Mouse (Mus musculus): ENCODE results near the gene Insl6. TPM values are rescaled to one million over a fixed set of nuclear protein-coding genes. Genes with fewer than 3 reads are reported as not detected.

Gene Insl6
- 5.8 and 7.8 TPM in 2 replicates for polyA plus RNA-seq (2014; fragmentation: Nextera tagmentation; extraction: Ambion mirVana)

DNA sequence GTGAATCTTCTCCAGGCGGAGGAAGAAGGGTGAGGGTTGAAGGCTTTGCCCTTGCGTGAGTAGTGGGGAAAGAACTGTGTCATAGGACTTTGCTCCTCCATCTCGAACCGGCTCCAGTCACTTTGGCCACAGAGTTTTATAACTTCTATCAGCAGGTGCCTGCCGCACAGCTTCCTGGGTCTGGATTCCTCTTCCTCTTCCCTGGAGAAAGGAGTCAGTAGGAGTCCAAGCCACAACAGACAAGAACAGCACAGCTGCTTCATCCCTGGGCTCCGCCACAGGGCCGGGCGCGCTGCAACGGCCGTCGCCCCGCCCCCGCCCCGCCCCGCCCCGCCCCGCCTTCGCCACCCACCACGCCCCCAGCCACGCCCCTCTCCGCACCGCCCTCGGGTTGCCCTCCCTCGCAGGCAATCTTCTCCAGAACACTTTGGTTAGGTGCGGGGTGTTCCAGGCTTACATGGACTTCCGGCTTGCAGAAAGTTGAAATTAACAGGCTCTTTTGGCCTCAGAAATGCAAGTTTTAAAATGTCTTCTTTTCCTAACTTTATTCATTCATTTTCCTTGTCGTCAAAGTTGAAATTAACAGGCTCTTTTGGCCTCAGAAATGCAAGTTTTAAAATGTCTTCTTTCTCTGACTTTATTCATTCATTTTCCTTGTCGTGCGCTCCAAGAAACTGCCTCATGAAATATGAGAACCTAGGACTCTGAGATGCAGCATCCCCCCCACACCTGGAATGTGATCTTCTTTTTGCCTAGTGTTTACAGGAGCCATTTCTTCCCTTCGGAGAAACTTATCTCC lies at the start of gene Insl6:
Insl6 (minus strand) TSS at position 304 of the 799 bp plus-strand sequence.
- 3% methylated on average over 25 of the region's 31 CpGs for WGBS
- ATAC-seq (ENCODE audit: low read depth) (peak; percentile 97), DNase-seq (ENCODE audit: low spot score) (peak; percentile 80)
- Histone ChIP-seq H3K9me3 (ENCODE audit: control insufficient read depth, low read length) (no peaks in the 10 kb centered on the region), H3K27me3 (replicated peaks; ENCODE audit: control insufficient read depth, insufficient read depth, low read length) (no peaks in the 10 kb centered on the region), H3K4me2 (ENCODE audit: low read depth, low read length) (peak within 1 kb of the TSS; percentile 68), H3K4me3 (ENCODE audit: low read depth, low read length) (peak within 1 kb of the TSS; percentile 41), H3K9ac (ENCODE audit: low read depth, low read length) (peak within 1 kb of the TSS; percentile 61), H3K4me1 (ENCODE audit: control insufficient read depth, insufficient read depth, low read length) (no peaks in the 10 kb centered on the region; the same call in 1 of the 2 replicates), H3K27ac (replicated peaks; ENCODE audit: low read depth, low read length) (no peak within 1 kb of the TSS), H3K36me3 (ENCODE audit: control insufficient read depth, insufficient read depth, low read length) (no peaks in the 10 kb centered on the region)

DNA sequence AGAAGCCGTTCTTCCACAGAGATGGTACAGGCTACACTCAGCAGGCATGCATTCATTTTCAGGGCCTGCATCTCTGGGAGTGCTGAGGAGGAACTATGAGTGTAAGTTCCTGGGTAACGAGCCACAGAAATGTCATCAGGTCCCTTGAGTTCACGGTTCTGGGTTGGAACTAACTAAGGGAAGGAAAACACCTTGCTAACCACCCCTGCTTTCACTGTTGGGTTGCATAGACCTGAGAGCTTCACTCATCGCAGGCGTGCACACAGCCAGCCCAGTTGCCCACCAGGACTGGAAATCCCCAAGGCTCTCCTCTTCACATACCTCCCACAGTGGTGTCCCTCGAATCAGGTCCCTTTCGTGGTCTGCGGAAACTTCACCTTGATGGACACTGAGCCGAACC lies 49.8 kb upstream of the Insl6 start:
- no peak overlapping the region for H3K4me2 ChIP-seq (ENCODE audit: low read depth, low read length)
- DNase-seq (ENCODE audit: low spot score), result no peak
- H3K4me1 ChIP-seq (ENCODE audit: control insufficient read depth, insufficient read depth, low read length), result 0 out of 2 replicates have a peak, but pooled peaks cover 4% of the 10 kb centered on the region
- no peak overlapping the region for H3K27ac ChIP-seq (replicated peaks; ENCODE audit: low read depth, low read length)
- no peak overlapping the region for H3K4me3 ChIP-seq (ENCODE audit: low read depth, low read length)
- no peak for ATAC-seq (ENCODE audit: low read depth)
- 86% methylated on average over 9 of the region's 9 CpGs for WGBS
- no peaks in the 10 kb centered on the region for H3K36me3 ChIP-seq (ENCODE audit: control insufficient read depth, insufficient read depth, low read length)
- no peaks in the 10 kb centered on the region for H3K9me3 ChIP-seq (ENCODE audit: control insufficient read depth, low read length)
- no peak overlapping the region for H3K9ac ChIP-seq (ENCODE audit: low read depth, low read length)
- no peaks in the 10 kb centered on the region for H3K27me3 ChIP-seq (replicated peaks; ENCODE audit: control insufficient read depth, insufficient read depth, low read length)

GRCm38 (mm10) chr19:29373438-29373837 lies 48.3 kb upstream of the Insl6 start:
- DNase-seq (ENCODE audit: low spot score), result no peak
- 44% methylated on average over 11 of the region's 11 CpGs for WGBS
- 0 out of 2 replicates have a peak overlapping the region, but pooled peaks have one; percentile 1 for H3K4me3 ChIP-seq (ENCODE audit: low read depth, low read length)

DNA sequence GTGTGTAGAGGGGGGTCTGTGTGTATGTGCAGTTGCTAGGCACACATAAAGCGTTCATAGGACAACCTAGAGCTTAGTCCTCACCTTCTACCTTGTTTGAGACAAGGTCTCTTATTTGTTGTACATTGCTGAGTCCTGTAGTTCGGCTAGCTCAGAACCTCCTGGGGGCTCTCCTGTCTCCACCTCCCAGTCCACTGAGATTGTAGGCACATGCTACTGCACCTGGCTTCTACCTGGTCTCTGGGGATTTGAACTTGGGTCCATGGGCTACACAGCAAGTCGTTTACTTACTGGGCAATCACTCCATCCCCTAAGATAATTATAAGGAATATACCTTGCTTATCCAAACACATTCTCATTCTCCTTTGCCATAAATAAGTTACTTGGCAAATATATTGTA lies 47.5 kb upstream of the Insl6 start:
- 82% methylated on average over 3 of the region's 3 CpGs for WGBS
- H3K27ac ChIP-seq (replicated peaks; ENCODE audit: low read depth, low read length), result no peak overlapping the region
- 0 out of 2 replicates have a peak, but pooled peaks cover 4% of the 10 kb centered on the region for H3K4me1 ChIP-seq (ENCODE audit: control insufficient read depth, insufficient read depth, low read length)
- no peaks in the 10 kb centered on the region for H3K27me3 ChIP-seq (replicated peaks; ENCODE audit: control insufficient read depth, insufficient read depth, low read length)
- H3K9ac ChIP-seq (ENCODE audit: low read depth, low read length), result no peak overlapping the region
- no peak overlapping the region for H3K4me2 ChIP-seq (ENCODE audit: low read depth, low read length)
- ATAC-seq (ENCODE audit: low read depth) (no peak), DNase-seq (ENCODE audit: low spot score) (no peak)
- H3K9me3 ChIP-seq (ENCODE audit: control insufficient read depth, low read length), result no peaks in the 10 kb centered on the region
- no peak overlapping the region for H3K4me3 ChIP-seq (ENCODE audit: low read depth, low read length)
- H3K36me3 ChIP-seq (ENCODE audit: control insufficient read depth, insufficient read depth, low read length), result no peaks in the 10 kb centered on the region

More at GRCm38 (mm10) chr19:29373438-29373837, 48.3 kb upstream of the Insl6 start:
- H3K36me3 ChIP-seq (ENCODE audit: control insufficient read depth, insufficient read depth, low read length), result no peaks in the 10 kb centered on the region
- H3K27ac ChIP-seq (replicated peaks; ENCODE audit: low read depth, low read length), result no peak overlapping the region
- no peak for ATAC-seq (ENCODE audit: low read depth)
- 0 out of 2 replicates have a peak, but pooled peaks cover 4% of the 10 kb centered on the region for H3K4me1 ChIP-seq (ENCODE audit: control insufficient read depth, insufficient read depth, low read length)
- H3K9ac ChIP-seq (ENCODE audit: low read depth, low read length), result no peak overlapping the region
- peak overlapping the region; percentile 21 for H3K4me2 ChIP-seq (ENCODE audit: low read depth, low read length)
- no peaks in the 10 kb centered on the region for H3K27me3 ChIP-seq (replicated peaks; ENCODE audit: control insufficient read depth, insufficient read depth, low read length)
- no peaks in the 10 kb centered on the region for H3K9me3 ChIP-seq (ENCODE audit: control insufficient read depth, low read length)

DNA sequence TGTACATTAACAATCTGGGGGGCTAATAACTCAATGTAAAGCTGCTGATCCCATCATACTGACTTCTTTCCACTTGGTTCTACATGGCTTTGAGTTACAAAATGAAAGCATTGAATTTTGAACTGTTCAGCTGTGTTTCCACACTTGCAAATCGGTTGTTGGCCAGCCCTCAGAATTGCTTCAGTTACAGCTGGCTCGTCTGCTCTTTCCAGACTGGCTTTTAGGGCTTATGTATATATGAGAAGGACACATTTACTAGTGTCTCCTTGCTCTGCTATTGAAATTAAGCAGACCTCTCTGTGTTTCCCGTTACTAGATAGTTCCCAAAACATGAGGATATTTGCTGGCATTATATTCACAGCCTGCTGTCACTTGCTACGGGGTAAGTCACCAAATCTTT lies 47.0 kb upstream of the Insl6 start:
- Histone ChIP-seq H3K4me2 (ENCODE audit: low read depth, low read length) (peak overlapping the region; percentile 30), H3K4me1 (ENCODE audit: control insufficient read depth, insufficient read depth, low read length) (0 out of 2 replicates have a peak, but pooled peaks cover 4% of the 10 kb centered on the region), H3K27me3 (replicated peaks; ENCODE audit: control insufficient read depth, insufficient read depth, low read length) (no peaks in the 10 kb centered on the region), H3K27ac (replicated peaks; ENCODE audit: low read depth, low read length) (0 out of 2 replicates have a peak overlapping the region, but pooled peaks have one; percentile 40), H3K9ac (ENCODE audit: low read depth, low read length) (no peak overlapping the region), H3K36me3 (ENCODE audit: control insufficient read depth, insufficient read depth, low read length) (no peaks in the 10 kb centered on the region), H3K4me3 (ENCODE audit: low read depth, low read length) (no peak overlapping the region), H3K9me3 (ENCODE audit: control insufficient read depth, low read length) (no peaks in the 10 kb centered on the region)
- 49% methylated on average over 4 of the region's 4 CpGs for WGBS
- peak; percentile 80 for DNase-seq (ENCODE audit: low spot score)
- no peak; the same call in 1 of the 2 replicates for ATAC-seq (ENCODE audit: low read depth)

DNA sequence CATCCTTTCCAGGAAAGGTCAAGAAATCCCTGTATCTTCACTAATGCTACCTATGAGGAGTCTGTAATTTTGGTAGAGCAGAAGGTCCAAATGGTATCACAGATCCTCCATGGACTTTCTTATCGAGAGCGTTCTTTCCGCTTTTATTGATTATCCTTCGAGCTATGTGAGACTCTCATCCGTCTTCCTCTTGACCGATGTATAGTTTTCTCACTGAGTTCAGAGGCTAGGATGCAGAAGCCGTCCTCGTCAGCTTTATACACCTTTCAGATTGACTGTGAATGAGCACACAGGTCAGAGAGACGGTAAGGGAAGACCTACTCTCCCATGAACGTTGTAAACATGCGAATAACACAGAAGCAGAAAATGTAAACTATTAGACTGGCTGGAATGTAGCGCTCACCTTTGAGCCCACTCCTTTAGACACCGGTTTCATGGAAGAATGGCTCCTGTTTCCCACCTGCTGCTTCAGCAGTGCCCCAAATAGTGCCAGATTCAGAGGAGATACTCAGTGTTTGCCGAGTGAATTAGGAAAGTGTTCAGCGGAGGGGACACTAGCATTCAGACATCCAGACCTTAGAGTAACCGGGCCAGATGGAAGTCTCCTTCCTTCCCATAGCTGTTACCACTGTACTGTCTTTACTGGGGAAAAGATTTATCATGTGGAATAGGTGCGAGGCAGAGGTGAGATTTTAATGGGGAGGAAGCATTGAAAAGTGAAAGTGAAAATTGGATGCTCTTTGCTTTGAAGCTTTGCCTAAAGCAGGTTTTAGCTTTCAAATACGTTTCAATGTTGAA lies 46.3 kb upstream of the Insl6 start:
- ATAC-seq (ENCODE audit: low read depth), result no peak
- H3K4me1 ChIP-seq (ENCODE audit: control insufficient read depth, insufficient read depth, low read length), result 0 out of 2 replicates have a peak, but pooled peaks cover 4% of the 10 kb centered on the region
- no peaks in the 10 kb centered on the region for H3K36me3 ChIP-seq (ENCODE audit: control insufficient read depth, insufficient read depth, low read length)
- H3K27me3 ChIP-seq (replicated peaks; ENCODE audit: control insufficient read depth, insufficient read depth, low read length), result no peaks in the 10 kb centered on the region
- H3K4me2 ChIP-seq (ENCODE audit: low read depth, low read length), result peak overlapping the region; percentile 30
- H3K27ac ChIP-seq (replicated peaks; ENCODE audit: low read depth, low read length), result 0 out of 2 replicates have a peak overlapping the region, but pooled peaks have one; percentile 40
- H3K9me3 ChIP-seq (ENCODE audit: control insufficient read depth, low read length), result no peaks in the 10 kb centered on the region
- H3K4me3 ChIP-seq (ENCODE audit: low read depth, low read length), result no peak overlapping the region
- 82% methylated on average over 18 of the region's 18 CpGs for WGBS
- DNase-seq (ENCODE audit: low spot score), result no peak
- H3K9ac ChIP-seq (ENCODE audit: low read depth, low read length), result no peak overlapping the region

DNA sequence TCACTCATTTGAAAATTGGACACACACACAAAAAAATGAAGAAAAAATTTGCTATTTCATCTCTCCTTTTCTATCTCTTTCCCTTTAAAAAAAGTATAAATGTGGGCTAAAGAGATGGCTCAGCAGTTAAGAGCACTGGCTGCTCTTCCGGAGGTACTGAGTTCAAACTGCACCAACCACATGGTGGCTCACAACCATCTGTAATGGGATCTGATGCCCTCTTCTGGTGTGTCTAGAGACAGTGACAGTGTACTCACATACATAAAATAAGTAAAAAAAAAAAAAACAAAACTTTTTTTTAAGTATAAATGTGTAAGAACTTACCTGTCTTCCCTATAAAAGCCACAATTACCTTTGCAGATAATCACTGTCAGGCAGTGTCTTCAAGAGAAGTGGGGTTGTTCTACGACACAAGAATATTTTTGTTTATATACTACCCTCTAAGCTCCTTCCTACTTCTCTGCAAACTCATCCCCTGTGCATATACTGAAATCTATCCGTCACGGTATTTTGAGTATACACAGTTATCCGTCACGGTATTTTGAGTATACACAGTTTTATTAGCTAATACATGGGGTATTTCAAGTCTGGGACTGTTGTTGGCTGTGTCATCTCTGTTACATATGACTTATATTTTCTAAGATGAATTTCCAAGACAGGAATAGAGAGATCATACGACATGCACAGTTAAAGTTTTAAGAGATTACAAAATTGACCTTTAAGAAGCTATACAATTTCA lies 45.6 kb upstream of the Insl6 start:
- 0 out of 2 replicates have a peak, but pooled peaks cover 4% of the 10 kb centered on the region for H3K4me1 ChIP-seq (ENCODE audit: control insufficient read depth, insufficient read depth, low read length)
- H3K4me2 ChIP-seq (ENCODE audit: low read depth, low read length), result no peak overlapping the region
- no peak for ATAC-seq (ENCODE audit: low read depth)
- H3K4me3 ChIP-seq (ENCODE audit: low read depth, low read length), result no peak overlapping the region
- WGBS, result 82% methylated on average over 7 of the region's 7 CpGs
- H3K9ac ChIP-seq (ENCODE audit: low read depth, low read length), result no peak overlapping the region
- no peaks in the 10 kb centered on the region for H3K27me3 ChIP-seq (replicated peaks; ENCODE audit: control insufficient read depth, insufficient read depth, low read length)
- no peaks in the 10 kb centered on the region for H3K36me3 ChIP-seq (ENCODE audit: control insufficient read depth, insufficient read depth, low read length)
- H3K9me3 ChIP-seq (ENCODE audit: control insufficient read depth, low read length), result no peaks in the 10 kb centered on the region
- DNase-seq (ENCODE audit: low spot score), result no peak
- H3K27ac ChIP-seq (replicated peaks; ENCODE audit: low read depth, low read length), result no peak overlapping the region

DNA sequence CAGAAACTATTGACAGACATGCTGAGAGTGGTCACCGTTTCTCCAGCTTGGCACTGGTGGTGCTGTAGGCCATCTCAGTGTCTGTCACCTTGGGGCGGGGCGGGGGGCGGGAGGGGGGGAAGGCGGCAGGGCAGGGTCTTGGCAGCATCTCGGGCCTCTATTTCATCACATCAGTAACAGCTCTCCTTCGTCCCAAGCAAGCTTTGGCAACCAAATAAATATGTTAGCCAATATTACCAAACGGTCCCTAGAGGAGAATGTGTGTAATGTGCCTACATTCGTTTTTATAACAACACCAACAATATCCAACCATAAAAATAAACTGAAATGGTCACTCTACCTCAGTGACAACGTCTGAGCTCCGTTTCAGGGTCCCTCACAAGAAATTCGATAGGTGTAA lies 45.0 kb upstream of the Insl6 start:
- Histone ChIP-seq H3K27me3 (replicated peaks; ENCODE audit: control insufficient read depth, insufficient read depth, low read length) (no peaks in the 10 kb centered on the region), H3K9ac (ENCODE audit: low read depth, low read length) (no peak overlapping the region), H3K36me3 (ENCODE audit: control insufficient read depth, insufficient read depth, low read length) (no peaks in the 10 kb centered on the region), H3K9me3 (ENCODE audit: control insufficient read depth, low read length) (no peaks in the 10 kb centered on the region), H3K4me1 (ENCODE audit: control insufficient read depth, insufficient read depth, low read length) (0 out of 2 replicates have a peak, but pooled peaks cover 4% of the 10 kb centered on the region), H3K4me3 (ENCODE audit: low read depth, low read length) (no peak overlapping the region), H3K27ac (replicated peaks; ENCODE audit: low read depth, low read length) (no peak overlapping the region), H3K4me2 (ENCODE audit: low read depth, low read length) (no peak overlapping the region)
- WGBS, result 70% methylated on average over 12 of the region's 12 CpGs
- DNase-seq (ENCODE audit: low spot score) (no peak), ATAC-seq (ENCODE audit: low read depth) (no peak)

Measured in embryonic facial prominence, embryonic 14.5 days (tissue).